Mouse (Mus musculus): ENCODE measurements around the gene Cacng5. TPM values are rescaled to one million over a fixed set of nuclear protein-coding genes. Genes with fewer than 3 reads are reported as not detected.

Cacng5 gene
- polyA plus RNA-seq, 2 experiments, result 0.04 to 0.10 TPM

- DNase-seq (ENCODE audit: low spot score) (no peak), ATAC-seq (ENCODE audit: low FRiP score, low read depth) (no peak)
- H3K36me3 ChIP-seq (ENCODE audit: control insufficient read depth, insufficient read depth, low read length), result no peaks in the 10 kb centered on the region
- no peaks in the 10 kb centered on the region for H3K4me1 ChIP-seq (ENCODE audit: control insufficient read depth, insufficient read depth, low read length)
- no peak overlapping the region for H3K9ac ChIP-seq (ENCODE audit: low read depth, low read length, severe bottlenecking)
- H3K4me3 ChIP-seq (replicated peaks; ENCODE audit: low read length), result no peak overlapping the region
- H3K4me2 ChIP-seq (replicated peaks; ENCODE audit: low read depth, low read length, severe bottlenecking), result no peak overlapping the region
- H3K27me3 ChIP-seq (ENCODE audit: control insufficient read depth, insufficient read depth, low read length), result no peaks in the 10 kb centered on the region
- 79% methylated on average over 6 of the region's 6 CpGs for WGBS
- no peak overlapping the region for H3K27ac ChIP-seq (replicated peaks; ENCODE audit: low read depth, low read length)
- no peak for TF ChIP-seq POLR2A (IDR thresholded peaks at IDR 0.05; ENCODE audit: borderline replicate concordance, extremely low read depth, insufficient read depth, insufficient read length)
- no peaks in the 10 kb centered on the region for H3K9me3 ChIP-seq (ENCODE audit: control insufficient read depth, low read length)
Observed at GRCm38 (mm10) chr11:107887342-107887741, 27.5 kb downstream of the Cacng5 start.

- DNase-seq (ENCODE audit: low spot score) (no peak), ATAC-seq (ENCODE audit: low FRiP score, low read depth) (no peak)
- TF ChIP-seq POLR2A (IDR thresholded peaks at IDR 0.05; ENCODE audit: borderline replicate concordance, extremely low read depth, insufficient read depth, insufficient read length), result no peak
- H3K4me1 ChIP-seq (ENCODE audit: control insufficient read depth, insufficient read depth, low read length), result no peaks in the 10 kb centered on the region
- no peak overlapping the region for H3K9ac ChIP-seq (ENCODE audit: low read depth, low read length, severe bottlenecking)
- H3K27me3 ChIP-seq (ENCODE audit: control insufficient read depth, insufficient read depth, low read length), result no peaks in the 10 kb centered on the region
- no peaks in the 10 kb centered on the region for H3K9me3 ChIP-seq (ENCODE audit: control insufficient read depth, low read length)
- no peak overlapping the region for H3K27ac ChIP-seq (replicated peaks; ENCODE audit: low read depth, low read length)
- WGBS, result 69% methylated on average over 5 of the region's 5 CpGs
- H3K4me3 ChIP-seq (replicated peaks; ENCODE audit: low read length), result no peak overlapping the region
- H3K36me3 ChIP-seq (ENCODE audit: control insufficient read depth, insufficient read depth, low read length), result no peaks in the 10 kb centered on the region
- H3K4me2 ChIP-seq (replicated peaks; ENCODE audit: low read depth, low read length, severe bottlenecking), result no peak overlapping the region
Observed at GRCm38 (mm10) chr11:107876840-107877239, 38.0 kb downstream of the Cacng5 start.

GRCm38 (mm10) chr11:107875861-107876494, 38.9 kb downstream of the Cacng5 start:
- no peak for DNase-seq (ENCODE audit: low spot score)
- H3K36me3 ChIP-seq (ENCODE audit: control insufficient read depth, insufficient read depth, low read length), result no peaks in the 10 kb centered on the region
- H3K27ac ChIP-seq (replicated peaks; ENCODE audit: low read depth, low read length), result no peak overlapping the region
- 83% methylated on average over 18 of the region's 18 CpGs for WGBS
- no peak overlapping the region for H3K4me2 ChIP-seq (replicated peaks; ENCODE audit: low read depth, low read length, severe bottlenecking)
- H3K4me1 ChIP-seq (ENCODE audit: control insufficient read depth, insufficient read depth, low read length), result no peaks in the 10 kb centered on the region
- no peak for ATAC-seq (ENCODE audit: low FRiP score, low read depth)
- H3K27me3 ChIP-seq (ENCODE audit: control insufficient read depth, insufficient read depth, low read length), result no peaks in the 10 kb centered on the region
- no peak for TF ChIP-seq POLR2A (IDR thresholded peaks at IDR 0.05; ENCODE audit: borderline replicate concordance, extremely low read depth, insufficient read depth, insufficient read length)
- no peak overlapping the region for H3K4me3 ChIP-seq (replicated peaks; ENCODE audit: low read length)
- no peak overlapping the region for H3K9ac ChIP-seq (ENCODE audit: low read depth, low read length, severe bottlenecking)
- no peaks in the 10 kb centered on the region for H3K9me3 ChIP-seq (ENCODE audit: control insufficient read depth, low read length)

GRCm38 (mm10) chr11:107872743-107873142, 42.1 kb downstream of the Cacng5 start:
- H3K4me3 ChIP-seq (replicated peaks; ENCODE audit: low read length), result no peak overlapping the region
- H3K27me3 ChIP-seq (ENCODE audit: control insufficient read depth, insufficient read depth, low read length), result no peaks in the 10 kb centered on the region
- WGBS, result 66% methylated on average over 6 of the region's 6 CpGs
- H3K9me3 ChIP-seq (ENCODE audit: control insufficient read depth, low read length), result no peaks in the 10 kb centered on the region
- H3K4me1 ChIP-seq (ENCODE audit: control insufficient read depth, insufficient read depth, low read length), result no peaks in the 10 kb centered on the region
- no peak overlapping the region for H3K4me2 ChIP-seq (replicated peaks; ENCODE audit: low read depth, low read length, severe bottlenecking)
- no peaks in the 10 kb centered on the region for H3K36me3 ChIP-seq (ENCODE audit: control insufficient read depth, insufficient read depth, low read length)
- no peak overlapping the region for H3K9ac ChIP-seq (ENCODE audit: low read depth, low read length, severe bottlenecking)
- DNase-seq (ENCODE audit: low spot score), result no peak
- no peak for TF ChIP-seq POLR2A (IDR thresholded peaks at IDR 0.05; ENCODE audit: borderline replicate concordance, extremely low read depth, insufficient read depth, insufficient read length)
- no peak for ATAC-seq (ENCODE audit: low FRiP score, low read depth)
- no peak overlapping the region for H3K27ac ChIP-seq (replicated peaks; ENCODE audit: low read depth, low read length)

GRCm38 (mm10) chr11:107867509-107867908, 47.3 kb downstream of the Cacng5 start:
- H3K9ac ChIP-seq (ENCODE audit: low read depth, low read length, severe bottlenecking), result no peak overlapping the region
- no peaks in the 10 kb centered on the region for H3K4me1 ChIP-seq (ENCODE audit: control insufficient read depth, insufficient read depth, low read length)
- no peaks in the 10 kb centered on the region for H3K36me3 ChIP-seq (ENCODE audit: control insufficient read depth, insufficient read depth, low read length)
- H3K4me2 ChIP-seq (replicated peaks; ENCODE audit: low read depth, low read length, severe bottlenecking), result no peak overlapping the region
- 75% methylated on average over 8 of the region's 8 CpGs for WGBS
- H3K9me3 ChIP-seq (ENCODE audit: control insufficient read depth, low read length), result no peaks in the 10 kb centered on the region
- no peak overlapping the region for H3K4me3 ChIP-seq (replicated peaks; ENCODE audit: low read length)
- no peaks in the 10 kb centered on the region for H3K27me3 ChIP-seq (ENCODE audit: control insufficient read depth, insufficient read depth, low read length)
- no peak for ATAC-seq (ENCODE audit: low FRiP score, low read depth)
- no peak for DNase-seq (ENCODE audit: low spot score)
- TF ChIP-seq POLR2A (IDR thresholded peaks at IDR 0.05; ENCODE audit: borderline replicate concordance, extremely low read depth, insufficient read depth, insufficient read length), result no peak
- no peak overlapping the region for H3K27ac ChIP-seq (replicated peaks; ENCODE audit: low read depth, low read length)
